Mouse (Mus musculus) frontal cortex, postnatal 14 days (tissue): ENCODE measurements around the gene Galnt10.

Source experiments
- DNase-seq, 2 experiments: peaks; one replicate each; pipeline ENCODE4 v3.0.0; 2022; ENCODE audit warnings: low spot score in 2 of 2

Gene Galnt10

GRCm38 (mm10) chr11:57645018-57645559, at the start of gene Galnt10:
TSS of gene Galnt10 (plus strand) at chr11:57645442.
- peak; percentile 61 to 74 for DNase-seq

GRCm38 (mm10) chr11:57595899-57596298, 49.3 kb upstream of the Galnt10 start:
- no peak for DNase-seq

- peak; percentile 39 to 55 for DNase-seq
Measured at GRCm38 (mm10) chr11:57598161-57598560, 47.1 kb upstream of the Galnt10 start.

GRCm38 (mm10) chr11:57599304-57599703, 45.9 kb upstream of the Galnt10 start:
- DNase-seq: no peak

GRCm38 (mm10) chr11:57600113-57600512, 45.1 kb upstream of the Galnt10 start:
- DNase-seq: no peak

- peak; percentile 38 to 43 for DNase-seq
Measured at GRCm38 (mm10) chr11:57600621-57601121, 44.6 kb upstream of the Galnt10 start.

- no peak for DNase-seq
Measured at GRCm38 (mm10) chr11:57601806-57602455, 43.3 kb upstream of the Galnt10 start.

GRCm38 (mm10) chr11:57605086-57605485, 40.2 kb upstream of the Galnt10 start:
- DNase-seq: no peak

GRCm38 (mm10) chr11:57605660-57606059, 39.6 kb upstream of the Galnt10 start:
- DNase-seq: no peak

- DNase-seq: no peak
Measured at GRCm38 (mm10) chr11:57614502-57614901, 30.7 kb upstream of the Galnt10 start.

GRCm38 (mm10) chr11:57615286-57615685, 30.0 kb upstream of the Galnt10 start:
- DNase-seq: no peak

GRCm38 (mm10) chr11:57615871-57616270, 29.4 kb upstream of the Galnt10 start:
- no peak for DNase-seq

- DNase-seq: peak in 1 of 2 experiments; percentile 21
Measured at GRCm38 (mm10) chr11:57617526-57618264, 27.5 kb upstream of the Galnt10 start.

GRCm38 (mm10) chr11:57621472-57621871, 23.8 kb upstream of the Galnt10 start:
- no peak for DNase-seq

GRCm38 (mm10) chr11:57621876-57622275, 23.4 kb upstream of the Galnt10 start:
- no peak for DNase-seq

GRCm38 (mm10) chr11:57624490-57624893, 20.8 kb upstream of the Galnt10 start:
- DNase-seq: no peak

GRCm38 (mm10) chr11:57625465-57625864, 19.8 kb upstream of the Galnt10 start:
- DNase-seq: no peak

GRCm38 (mm10) chr11:57627086-57627735, 18.0 kb upstream of the Galnt10 start:
- DNase-seq: no peak

- DNase-seq: no peak
Measured at GRCm38 (mm10) chr11:57631805-57632485, 13.3 kb upstream of the Galnt10 start.

GRCm38 (mm10) chr11:57633006-57633405, 12.2 kb upstream of the Galnt10 start:
- no peak for DNase-seq

GRCm38 (mm10) chr11:57633975-57634585, 11.2 kb upstream of the Galnt10 start:
- DNase-seq: no peak
